Mouse (Mus musculus) thymus, adult 2 months (tissue): ENCODE results near the gene Rnf40.

ENCODE experiments used
- CTCF ChIP-seq: fragments of 200-500 bp; IDR thresholded peaks from 2 replicates; pipeline ENCODE4 v1.5.1; 2012; ENCODE audit warnings: mild to moderate bottlenecking, control low read depth, low read length, moderate library complexity, borderline replicate concordance; ENCODE audit not compliant: control insufficient read depth, poor library complexity, insufficient read depth; ENCODE audit errors: extremely low read depth
- POLR2A ChIP-seq: fragments of 200-500 bp; IDR thresholded peaks from 2 replicates; pipeline ENCODE4 v1.6.1; 2012; ENCODE audit warnings: mild to moderate bottlenecking, low read length, control low read depth, moderate library complexity; ENCODE audit not compliant: control insufficient read depth, poor library complexity, insufficient read depth; ENCODE audit errors: extremely low read depth

- no peak for TF ChIP-seq CTCF
- no peak for TF ChIP-seq POLR2A
Observed at GRCm38 (mm10) chr7:127626039-127626438, 37.5 kb downstream of the Rnf40 start.
